Mouse (Mus musculus): ENCODE measurements around the gene Exoc2. TPM values are rescaled to one million over a fixed set of nuclear protein-coding genes. Genes with fewer than 3 reads are reported as not detected.

Exoc2 gene
- polyA plus RNA-seq, 1 experiment from 2014 or later = 28.8 TPM

DNA sequence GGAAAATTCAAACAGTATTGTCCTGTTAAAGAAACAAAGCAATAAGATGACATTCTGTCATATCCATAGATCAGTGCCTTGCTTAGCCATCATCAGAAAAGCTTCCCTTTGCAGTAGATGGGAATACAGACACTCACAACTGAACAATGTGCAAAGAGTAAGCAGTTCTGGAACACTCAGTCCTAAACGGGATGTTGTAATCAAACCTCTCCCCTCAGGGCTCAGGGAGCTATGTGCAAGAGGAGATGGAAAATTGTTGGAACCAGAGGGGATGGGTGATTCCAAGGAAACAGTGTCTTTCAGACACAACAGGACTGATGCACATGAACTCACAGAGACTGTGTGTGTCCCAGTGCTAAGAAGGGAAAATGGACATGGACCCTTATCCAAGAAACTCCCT lies 125.9 kb downstream of the Exoc2 start:
- Histone ChIP-seq H3K9ac (ENCODE audit: low read length) (no peak overlapping the region), H3K4me2 (ENCODE audit: low read depth, low read length) (no peak overlapping the region), H3K27ac (ENCODE audit: low read length) (no peak overlapping the region), H3K4me3 (replicated peaks; ENCODE audit: low read length) (no peak overlapping the region), H3K27me3 (ENCODE audit: control insufficient read depth, insufficient read depth, low read length) (no peaks in the 10 kb centered on the region), H3K36me3 (ENCODE audit: control insufficient read depth, insufficient read depth, low read length) (no peaks in the 10 kb centered on the region), H3K4me1 (ENCODE audit: control insufficient read depth, insufficient read depth, low read length) (no peaks in the 10 kb centered on the region), H3K9me3 (replicated peaks; ENCODE audit: control insufficient read depth, low read length) (no peaks in the 10 kb centered on the region)
- ATAC-seq (ENCODE audit: insufficient read depth, low FRiP score) = no peak
- 80% methylated on average over 1 of the region's 1 CpGs for WGBS

GRCm38 (mm10) chr13:30846506-30846905 lies 127.4 kb downstream of the Exoc2 start:
- no peaks in the 10 kb centered on the region for H3K9me3 ChIP-seq (replicated peaks; ENCODE audit: control insufficient read depth, low read length)
- H3K4me2 ChIP-seq (ENCODE audit: low read depth, low read length) = no peak overlapping the region
- ATAC-seq (ENCODE audit: insufficient read depth, low FRiP score) = no peak
- H3K27me3 ChIP-seq (ENCODE audit: control insufficient read depth, insufficient read depth, low read length) = no peaks in the 10 kb centered on the region
- H3K9ac ChIP-seq (ENCODE audit: low read length) = no peak overlapping the region
- H3K4me3 ChIP-seq (replicated peaks; ENCODE audit: low read length) = no peak overlapping the region
- no peak overlapping the region for H3K27ac ChIP-seq (ENCODE audit: low read length)
- no peaks in the 10 kb centered on the region for H3K36me3 ChIP-seq (ENCODE audit: control insufficient read depth, insufficient read depth, low read length)
- 83% methylated on average over 4 of the region's 4 CpGs for WGBS
- H3K4me1 ChIP-seq (ENCODE audit: control insufficient read depth, insufficient read depth, low read length) = no peaks in the 10 kb centered on the region

GRCm38 (mm10) chr13:30843049-30843448 lies 130.8 kb downstream of the Exoc2 start:
- no peaks in the 10 kb centered on the region for H3K27me3 ChIP-seq (ENCODE audit: control insufficient read depth, insufficient read depth, low read length)
- no peaks in the 10 kb centered on the region for H3K9me3 ChIP-seq (replicated peaks; ENCODE audit: control insufficient read depth, low read length)
- no peaks in the 10 kb centered on the region for H3K4me1 ChIP-seq (ENCODE audit: control insufficient read depth, insufficient read depth, low read length)
- WGBS = 82% methylated on average over 4 of the region's 4 CpGs
- H3K9ac ChIP-seq (ENCODE audit: low read length) = no peak overlapping the region
- no peak for ATAC-seq (ENCODE audit: insufficient read depth, low FRiP score)
- no peaks in the 10 kb centered on the region for H3K36me3 ChIP-seq (ENCODE audit: control insufficient read depth, insufficient read depth, low read length)
- no peak overlapping the region for H3K4me2 ChIP-seq (ENCODE audit: low read depth, low read length)
- H3K27ac ChIP-seq (ENCODE audit: low read length) = no peak overlapping the region
- H3K4me3 ChIP-seq (replicated peaks; ENCODE audit: low read length) = no peak overlapping the region

GRCm38 (mm10) chr13:30841843-30842242 lies 132.1 kb downstream of the Exoc2 start:
- Histone ChIP-seq H3K9ac (ENCODE audit: low read length) (no peak overlapping the region), H3K27me3 (ENCODE audit: control insufficient read depth, insufficient read depth, low read length) (no peaks in the 10 kb centered on the region), H3K4me3 (replicated peaks; ENCODE audit: low read length) (no peak overlapping the region), H3K27ac (ENCODE audit: low read length) (no peak overlapping the region), H3K4me2 (ENCODE audit: low read depth, low read length) (no peak overlapping the region), H3K36me3 (ENCODE audit: control insufficient read depth, insufficient read depth, low read length) (no peaks in the 10 kb centered on the region), H3K4me1 (ENCODE audit: control insufficient read depth, insufficient read depth, low read length) (no peaks in the 10 kb centered on the region), H3K9me3 (replicated peaks; ENCODE audit: control insufficient read depth, low read length) (no peaks in the 10 kb centered on the region)
- WGBS = 84% methylated on average over 2 of the region's 2 CpGs
- ATAC-seq (ENCODE audit: insufficient read depth, low FRiP score) = no peak

GRCm38 (mm10) chr13:30841306-30841705 lies 132.6 kb downstream of the Exoc2 start:
- H3K4me1 ChIP-seq (ENCODE audit: control insufficient read depth, insufficient read depth, low read length) = no peaks in the 10 kb centered on the region
- H3K9ac ChIP-seq (ENCODE audit: low read length) = no peak overlapping the region
- no peaks in the 10 kb centered on the region for H3K9me3 ChIP-seq (replicated peaks; ENCODE audit: control insufficient read depth, low read length)
- no peaks in the 10 kb centered on the region for H3K36me3 ChIP-seq (ENCODE audit: control insufficient read depth, insufficient read depth, low read length)
- H3K27ac ChIP-seq (ENCODE audit: low read length) = no peak overlapping the region
- ATAC-seq (ENCODE audit: insufficient read depth, low FRiP score) = no peak
- H3K4me2 ChIP-seq (ENCODE audit: low read depth, low read length) = no peak overlapping the region
- H3K27me3 ChIP-seq (ENCODE audit: control insufficient read depth, insufficient read depth, low read length) = no peaks in the 10 kb centered on the region
- H3K4me3 ChIP-seq (replicated peaks; ENCODE audit: low read length) = no peak overlapping the region
- 58% methylated on average over 4 of the region's 4 CpGs for WGBS

- Histone ChIP-seq H3K9ac (ENCODE audit: low read length) (no peak overlapping the region), H3K4me3 (replicated peaks; ENCODE audit: low read length) (no peak overlapping the region), H3K27me3 (ENCODE audit: control insufficient read depth, insufficient read depth, low read length) (no peaks in the 10 kb centered on the region), H3K9me3 (replicated peaks; ENCODE audit: control insufficient read depth, low read length) (no peaks in the 10 kb centered on the region), H3K27ac (ENCODE audit: low read length) (no peak overlapping the region), H3K4me1 (ENCODE audit: control insufficient read depth, insufficient read depth, low read length) (no peaks in the 10 kb centered on the region), H3K36me3 (ENCODE audit: control insufficient read depth, insufficient read depth, low read length) (no peaks in the 10 kb centered on the region), H3K4me2 (ENCODE audit: low read depth, low read length) (no peak overlapping the region)
- ATAC-seq (ENCODE audit: insufficient read depth, low FRiP score) = no peak
- 93% methylated on average over 3 of the region's 3 CpGs for whole genome bisulfite sequencing
Measured at GRCm38 (mm10) chr13:30840700-30841099, 133.2 kb downstream of the Exoc2 start.

DNA sequence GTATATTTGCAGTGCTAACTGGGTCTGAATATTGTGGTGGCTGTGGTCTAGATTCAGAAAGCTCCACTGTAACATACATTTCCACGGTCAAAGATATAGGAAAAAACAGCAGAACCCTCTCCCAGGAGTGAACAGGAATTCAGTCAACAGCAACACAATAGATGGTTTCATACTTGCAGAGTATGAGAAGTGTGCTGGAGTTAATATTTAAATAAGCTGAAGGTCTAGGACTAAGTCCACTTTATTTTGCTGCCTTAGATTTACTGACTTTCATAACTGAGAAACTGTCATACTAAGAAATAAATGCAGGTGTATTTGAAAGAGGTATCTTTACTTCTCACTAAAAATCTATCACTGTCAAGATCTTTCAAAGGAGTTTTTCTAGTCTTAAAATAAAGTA lies 137.6 kb downstream of the Exoc2 start:
- Histone ChIP-seq H3K27me3 (ENCODE audit: control insufficient read depth, insufficient read depth, low read length) (no peaks in the 10 kb centered on the region), H3K4me2 (ENCODE audit: low read depth, low read length) (no peak overlapping the region), H3K36me3 (ENCODE audit: control insufficient read depth, insufficient read depth, low read length) (no peaks in the 10 kb centered on the region), H3K9ac (ENCODE audit: low read length) (no peak overlapping the region), H3K27ac (ENCODE audit: low read length) (no peak overlapping the region), H3K9me3 (replicated peaks; ENCODE audit: control insufficient read depth, low read length) (no peaks in the 10 kb centered on the region), H3K4me3 (replicated peaks; ENCODE audit: low read length) (no peak overlapping the region), H3K4me1 (ENCODE audit: control insufficient read depth, insufficient read depth, low read length) (no peaks in the 10 kb centered on the region)
- 58% methylated on average over 1 of the region's 1 CpGs for WGBS
- ATAC-seq (ENCODE audit: insufficient read depth, low FRiP score) = no peak

DNA sequence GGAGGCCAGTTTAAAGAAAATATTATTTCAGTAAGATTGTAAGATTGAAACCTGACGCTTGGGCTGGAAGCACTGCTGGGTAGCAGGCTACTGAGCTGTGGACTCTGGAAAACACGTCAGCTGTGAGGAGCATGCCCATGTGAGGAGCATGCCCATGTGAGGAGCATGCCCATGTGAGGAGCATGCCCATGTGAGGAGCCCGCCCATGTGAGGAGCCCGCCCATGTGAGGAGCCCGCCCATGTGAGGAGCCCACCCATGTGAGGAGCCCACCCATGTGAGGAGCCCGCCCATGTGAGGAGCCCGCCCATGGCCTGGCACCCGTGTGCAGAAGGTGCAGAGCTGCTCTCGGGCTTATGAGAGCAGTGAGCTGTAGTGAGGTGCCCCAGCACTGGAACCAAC lies 139.0 kb downstream of the Exoc2 start:
- no peak for ATAC-seq (ENCODE audit: insufficient read depth, low FRiP score)
- no peaks in the 10 kb centered on the region for H3K27me3 ChIP-seq (ENCODE audit: control insufficient read depth, insufficient read depth, low read length)
- WGBS = 82% methylated on average over 9 of the region's 9 CpGs
- H3K4me2 ChIP-seq (ENCODE audit: low read depth, low read length) = no peak overlapping the region
- no peak overlapping the region for H3K27ac ChIP-seq (ENCODE audit: low read length)
- H3K9me3 ChIP-seq (replicated peaks; ENCODE audit: control insufficient read depth, low read length) = no peaks in the 10 kb centered on the region
- no peaks in the 10 kb centered on the region for H3K4me1 ChIP-seq (ENCODE audit: control insufficient read depth, insufficient read depth, low read length)
- H3K36me3 ChIP-seq (ENCODE audit: control insufficient read depth, insufficient read depth, low read length) = no peaks in the 10 kb centered on the region
- H3K4me3 ChIP-seq (replicated peaks; ENCODE audit: low read length) = no peak overlapping the region
- H3K9ac ChIP-seq (ENCODE audit: low read length) = no peak overlapping the region

GRCm38 (mm10) chr13:30834349-30834748 lies 139.5 kb downstream of the Exoc2 start:
- Histone ChIP-seq H3K4me3 (replicated peaks; ENCODE audit: low read length) (no peak overlapping the region), H3K9ac (ENCODE audit: low read length) (no peak overlapping the region), H3K9me3 (replicated peaks; ENCODE audit: control insufficient read depth, low read length) (no peaks in the 10 kb centered on the region), H3K4me1 (ENCODE audit: control insufficient read depth, insufficient read depth, low read length) (no peaks in the 10 kb centered on the region), H3K4me2 (ENCODE audit: low read depth, low read length) (no peak overlapping the region), H3K27me3 (ENCODE audit: control insufficient read depth, insufficient read depth, low read length) (no peaks in the 10 kb centered on the region), H3K27ac (ENCODE audit: low read length) (no peak overlapping the region), H3K36me3 (ENCODE audit: control insufficient read depth, insufficient read depth, low read length) (no peaks in the 10 kb centered on the region)
- ATAC-seq (ENCODE audit: insufficient read depth, low FRiP score) = no peak
- 65% methylated on average over 6 of the region's 6 CpGs for WGBS
